Mouse (Mus musculus) CD4-positive, CD25-positive, alpha-beta regulatory T cell, adult 2 months (primary cell): ENCODE data around the gene Lmf2.

Source experiments
- DNase-seq: peaks from one replicate; pipeline ENCODE4 v3.0.0-alpha.2; 2012; ENCODE audit warnings: low read depth, low spot score

Lmf2 gene

DNA sequence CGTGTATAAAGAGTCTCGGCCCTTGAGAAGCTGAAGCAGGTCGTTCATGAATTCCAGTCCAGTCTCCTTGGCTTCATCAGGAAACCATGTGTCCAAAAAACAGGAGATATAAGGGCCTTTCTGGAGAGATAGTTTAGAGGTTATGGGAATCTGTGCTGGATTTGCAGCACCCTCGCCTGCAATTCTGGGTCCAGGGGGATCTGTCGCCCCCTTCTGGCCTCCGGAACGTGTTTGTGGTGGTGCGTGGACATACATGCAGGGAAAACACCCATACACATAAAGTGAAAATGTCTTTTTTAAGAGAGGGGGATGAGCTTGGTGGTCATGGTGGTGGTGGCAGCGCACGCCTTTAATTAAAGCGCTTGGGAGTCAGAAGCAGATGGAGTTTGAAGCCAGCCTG, 39.3 kb downstream of the Lmf2 start:
- DNase-seq = peak; percentile 61

DNA sequence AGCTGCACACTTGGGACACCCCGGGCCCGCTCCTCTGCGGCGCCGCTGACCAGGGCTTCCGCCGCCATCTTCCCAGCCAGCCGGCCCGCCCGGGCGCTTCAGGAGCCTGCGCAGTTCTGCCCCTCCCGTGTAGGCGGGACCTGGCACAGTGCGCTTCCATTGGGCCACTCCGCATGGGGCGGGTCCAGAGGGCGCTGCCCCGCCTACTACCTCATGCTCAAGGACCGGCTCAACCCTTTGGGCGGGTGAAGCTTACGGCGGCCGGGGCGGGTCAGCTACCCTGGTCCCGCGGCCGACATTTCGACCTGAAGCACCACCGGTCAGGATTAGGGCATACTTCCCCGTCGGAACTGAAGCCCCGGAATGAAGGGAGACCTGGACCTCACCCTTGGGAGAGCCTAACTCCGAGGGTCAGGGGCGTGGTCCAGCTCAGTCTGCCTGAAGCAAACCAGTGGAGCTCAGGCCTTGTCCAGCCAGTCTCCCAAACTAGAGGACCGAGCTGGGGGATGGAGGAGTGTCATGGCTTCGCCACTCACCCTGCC, 40.2 kb downstream of the Lmf2 start, which contains the start of gene Sbf1:
TSS of gene Sbf1 (minus strand) at position 122 of the 542 bp plus-strand sequence.
- DNase-seq = peak; percentile 98

- DNase-seq = peak; percentile 38
Observed at GRCm38 (mm10) chr15:89314511-89315189, 40.8 kb downstream of the Lmf2 start.

- no peak for DNase-seq
Observed at GRCm38 (mm10) chr15:89314107-89314506, 41.4 kb downstream of the Lmf2 start.

DNA sequence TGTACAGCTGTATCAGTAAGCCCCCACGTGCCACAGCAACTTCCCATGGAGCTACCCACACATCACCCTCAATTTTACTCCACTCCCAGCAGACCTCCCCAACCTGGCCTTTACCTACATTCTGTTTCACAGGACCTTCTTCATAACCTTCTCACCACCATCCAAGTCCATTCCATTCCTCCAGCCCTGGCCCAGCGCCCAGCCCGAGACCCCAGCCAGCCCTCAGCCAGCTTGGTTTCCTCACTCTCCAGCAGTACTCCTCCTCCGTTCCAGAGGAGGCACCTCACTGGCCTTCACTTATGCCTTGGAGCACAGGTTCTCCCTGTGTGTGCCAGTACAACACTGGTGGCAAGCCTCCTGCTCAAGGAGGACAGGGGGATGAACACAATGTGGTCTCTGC, 42.1 kb downstream of the Lmf2 start:
- no peak for DNase-seq

DNA sequence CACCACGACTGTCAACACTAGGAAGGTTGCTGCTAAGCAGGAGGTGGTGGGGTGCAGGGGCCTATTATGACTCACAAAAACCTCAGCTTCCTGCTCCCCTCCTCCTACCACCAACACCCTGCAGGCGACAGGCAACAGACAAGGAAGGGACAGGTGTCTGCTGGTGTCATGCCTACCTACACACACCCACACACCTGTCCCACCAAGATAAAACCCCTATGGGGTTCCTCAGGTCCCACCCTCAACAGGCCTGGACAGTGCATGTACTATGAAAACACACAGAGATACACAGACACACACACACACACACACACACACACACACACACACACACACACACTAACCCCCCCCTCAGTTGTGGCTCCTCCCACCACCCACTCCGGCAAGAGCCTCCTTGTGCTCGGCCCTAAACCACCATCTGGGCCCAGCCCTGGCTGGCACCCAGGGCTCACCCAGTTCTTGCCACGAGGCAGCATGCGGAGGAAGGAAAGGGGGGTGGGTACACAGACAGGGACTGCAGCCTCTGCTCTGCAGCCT, 45.4 kb downstream of the Lmf2 start:
- peak; percentile 90 for DNase-seq

DNA sequence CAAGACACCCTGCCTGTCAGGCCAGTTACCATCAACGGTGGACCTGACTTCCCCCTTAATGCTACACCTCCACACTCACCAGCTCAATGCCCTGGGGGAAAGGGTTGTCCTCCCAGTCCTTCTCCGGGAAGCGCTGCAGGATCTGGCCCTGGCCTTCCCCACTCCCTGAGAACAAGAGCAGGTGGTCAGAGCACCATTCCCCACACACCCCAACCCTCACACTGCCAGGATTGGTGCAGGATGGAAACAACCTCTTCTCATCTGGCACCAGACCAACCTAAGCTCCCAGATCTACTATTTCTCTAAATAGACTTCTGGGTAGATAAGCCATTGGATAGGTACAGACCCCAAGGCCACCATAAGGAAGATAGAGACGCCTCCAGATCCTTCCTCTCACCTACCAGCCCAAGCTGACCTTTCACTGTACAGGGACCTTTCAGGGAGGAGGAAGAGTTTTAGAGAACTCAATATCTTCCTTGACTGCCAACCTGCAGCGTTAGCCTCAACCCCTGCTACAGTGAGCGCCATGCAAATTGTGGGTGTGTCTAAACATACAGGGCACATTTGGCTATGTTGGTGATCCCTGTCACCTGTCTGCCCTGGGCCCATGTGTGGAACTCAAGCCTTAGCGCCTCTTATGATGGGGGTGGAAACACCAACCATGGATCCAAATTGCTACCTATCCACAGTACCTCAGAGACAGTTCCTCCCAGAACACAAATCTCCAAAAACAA, 46.9 kb downstream of the Lmf2 start:
- peak; percentile 33 for DNase-seq

DNA sequence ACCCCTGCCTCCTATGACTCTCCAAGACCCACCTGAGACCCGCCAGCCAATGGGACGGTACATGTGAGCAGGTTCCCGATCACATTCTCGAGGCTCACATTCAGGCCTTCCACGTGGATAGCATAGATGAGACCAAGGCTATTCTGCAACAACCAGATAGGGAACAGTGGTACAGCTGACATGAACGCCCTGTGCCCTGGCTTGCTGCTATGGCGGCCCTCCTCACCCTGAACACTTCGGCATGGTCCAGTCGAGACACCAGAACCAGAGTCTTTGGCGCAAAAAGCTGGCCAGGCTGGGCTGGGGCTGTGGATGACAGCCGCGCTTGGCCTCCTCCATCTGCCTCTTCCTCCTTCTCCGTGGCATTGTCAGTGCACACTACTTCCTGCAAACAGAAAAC, 48.0 kb downstream of the Lmf2 start:
- no peak for DNase-seq

DNA sequence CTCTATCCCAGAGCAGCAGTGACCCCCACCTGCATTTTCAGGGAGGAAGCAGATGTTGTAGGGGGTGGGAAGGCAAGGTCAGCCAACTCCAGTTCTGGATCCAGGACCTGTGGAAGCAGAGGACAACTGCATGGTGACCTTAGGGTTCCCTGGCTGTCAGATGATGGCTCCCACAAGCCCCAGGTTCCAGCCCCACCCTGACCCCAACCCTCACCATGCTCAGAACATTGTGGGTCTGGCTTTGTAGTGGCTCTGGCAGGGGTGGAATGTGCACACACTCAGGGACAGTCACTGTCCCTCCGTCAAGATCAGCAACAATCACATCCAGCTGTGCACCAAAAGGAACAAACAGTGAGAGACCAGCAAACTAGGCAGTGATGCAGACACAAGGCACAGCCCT, 49.5 kb downstream of the Lmf2 start:
- no peak for DNase-seq
